Mouse (Mus musculus) frontal cortex, postnatal 10 days (tissue): ENCODE data around the gene Slc13a1.
"Not testable (repeated sequence)": the region's sequence is repeated elsewhere in the genome, so short reads cannot be mapped to it uniquely, and the experiment has no call there.

Experiments
- DNase-seq, 2 experiments: peaks; one replicate each; pipeline ENCODE4 v3.0.0; 2022; ENCODE audit warnings: low spot score in 2 of 2, mixed read lengths in 1 of 2

Gene Slc13a1

DNA sequence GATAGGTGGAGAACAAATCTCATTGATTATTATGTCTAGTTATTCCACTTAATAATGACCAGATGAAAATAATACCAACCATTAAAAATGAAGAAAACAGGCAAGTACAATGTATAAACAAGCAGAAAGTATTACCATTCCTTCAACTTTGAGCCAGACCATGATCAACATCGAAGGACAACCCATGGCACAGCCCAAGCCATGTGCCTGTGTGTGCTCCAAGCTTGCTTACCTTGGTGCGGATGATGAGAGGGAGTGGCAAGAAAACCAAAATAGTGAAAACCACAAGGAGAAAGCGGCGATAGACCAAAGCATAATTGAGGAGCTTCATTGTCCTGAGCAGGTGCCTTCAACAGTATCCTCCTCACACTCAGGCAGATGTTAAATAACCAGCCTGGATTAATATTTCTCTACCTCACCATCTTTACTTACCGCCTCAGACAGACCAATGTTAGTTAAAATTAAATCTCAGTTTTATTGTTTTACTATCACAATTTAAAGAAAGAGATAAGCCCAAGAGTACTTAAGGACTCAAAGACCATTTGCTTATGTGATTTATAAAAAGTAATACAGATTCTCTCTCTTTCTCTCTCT lies at the start of gene Slc13a1:
Gene Slc13a1 (minus strand): TSS at position 359 of the 594 bp plus-strand sequence.
- DNase-seq: no peak

DNA sequence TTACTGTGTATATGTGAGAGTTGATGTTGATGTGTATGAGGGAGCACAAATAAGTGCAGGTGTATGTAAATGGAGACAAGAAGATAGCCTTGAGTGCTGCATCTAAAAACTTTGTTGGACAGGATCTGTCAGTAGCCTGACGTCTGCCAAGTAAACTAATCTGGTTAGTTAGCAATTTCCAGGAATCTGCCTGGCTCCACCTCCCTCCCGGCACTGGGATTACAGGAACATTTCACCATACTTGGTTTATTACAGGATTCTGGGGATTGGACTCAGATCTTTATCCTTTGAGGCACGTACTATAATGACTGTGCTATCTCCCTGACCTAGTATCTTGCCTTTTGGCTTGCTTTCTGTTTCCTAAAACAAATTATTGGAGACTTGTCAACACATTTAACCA lies 40.0 kb upstream of the Slc13a1 start:
- DNase-seq: no peak

DNA sequence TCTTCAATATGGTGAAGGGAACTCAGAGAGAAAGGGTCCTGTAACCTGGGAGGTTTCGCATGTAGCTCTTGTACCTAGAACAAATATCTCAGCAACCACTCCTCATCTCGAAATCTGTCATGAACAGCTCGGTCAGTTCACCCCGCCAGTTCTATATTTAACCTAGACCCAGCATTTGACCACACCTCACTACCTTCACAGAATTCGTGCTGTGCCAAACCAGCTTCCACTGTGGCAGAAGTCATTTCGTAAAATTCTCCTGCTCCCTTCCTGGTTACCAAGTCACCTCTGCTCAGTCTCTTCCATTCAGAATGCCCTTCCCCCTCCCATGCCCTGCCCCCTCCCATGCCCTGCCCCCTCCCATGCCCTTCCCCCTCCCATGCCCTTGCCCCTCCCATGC lies 34.3 kb upstream of the Slc13a1 start:
- no peak for DNase-seq

DNA sequence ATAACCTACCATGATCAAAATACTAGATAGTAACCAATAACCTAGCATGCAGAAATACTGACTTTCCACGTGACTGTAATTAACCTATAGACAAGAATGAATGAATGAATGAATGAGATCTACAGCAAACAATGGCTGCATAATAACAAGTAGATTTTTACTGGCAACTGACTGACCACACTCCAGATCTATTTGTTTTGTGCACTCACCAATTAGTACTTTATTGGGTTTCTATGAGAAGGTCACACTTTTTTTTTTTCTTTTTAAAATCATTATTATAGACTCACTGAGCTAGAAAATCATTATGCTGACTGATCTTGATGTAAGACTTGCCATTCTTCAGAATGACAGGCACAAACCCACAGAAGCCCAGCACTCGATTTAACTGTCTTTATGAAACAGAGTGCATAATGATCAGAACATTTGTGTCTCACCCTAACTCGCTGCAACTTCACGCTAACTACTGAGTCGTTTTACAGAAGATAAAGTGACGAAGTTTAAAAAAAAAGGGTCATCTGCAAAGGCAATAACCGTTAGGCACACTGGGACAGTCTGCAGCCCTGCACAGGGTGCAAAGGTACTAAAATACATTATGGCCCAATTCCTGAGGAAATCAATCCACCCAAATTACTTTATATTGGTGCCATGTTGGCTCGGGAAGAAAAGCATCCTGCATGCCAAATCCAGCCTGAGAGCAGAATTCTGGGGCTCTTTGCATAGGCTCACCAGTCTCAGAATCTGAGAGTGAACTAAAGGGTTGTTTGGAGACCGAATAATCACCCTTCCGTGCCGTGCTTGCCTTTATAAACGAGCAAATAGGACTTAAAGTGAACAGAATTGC lies 33.0 kb upstream of the Slc13a1 start:
- no peak for DNase-seq

DNA sequence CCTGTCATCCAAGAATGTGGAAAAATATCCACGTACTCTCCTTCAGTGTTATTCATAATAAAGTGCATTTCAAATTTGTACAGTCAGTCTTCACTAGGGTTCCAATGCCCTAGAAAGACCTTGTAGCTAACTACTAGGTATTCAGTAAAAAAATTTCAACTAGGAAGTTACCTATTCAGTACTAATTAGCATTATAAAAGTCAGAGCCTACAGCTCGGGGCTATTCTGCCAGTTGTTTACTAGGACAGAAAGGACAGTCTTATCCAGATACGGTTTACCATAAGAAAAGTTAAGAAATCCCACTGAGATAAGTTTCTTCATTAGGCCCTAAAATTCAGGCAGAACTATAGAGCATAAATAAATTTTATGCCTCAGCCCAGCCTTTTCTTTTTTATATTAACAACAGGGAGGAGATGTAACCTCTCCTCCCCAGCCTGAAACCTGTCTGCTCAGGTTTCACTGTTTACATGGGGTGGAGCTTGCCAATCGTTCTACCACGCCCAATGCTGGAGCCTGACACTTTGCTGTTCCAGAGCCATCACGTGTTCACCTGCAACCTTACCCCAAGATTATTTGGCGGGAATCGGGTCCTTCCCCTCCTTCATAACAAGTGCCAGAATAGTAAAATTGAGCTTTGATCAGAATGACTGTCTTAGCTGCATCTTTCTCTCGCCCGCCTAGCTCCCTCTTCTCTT lies 29.8 kb upstream of the Slc13a1 start:
- not testable (repeated sequence) for DNase-seq

DNA sequence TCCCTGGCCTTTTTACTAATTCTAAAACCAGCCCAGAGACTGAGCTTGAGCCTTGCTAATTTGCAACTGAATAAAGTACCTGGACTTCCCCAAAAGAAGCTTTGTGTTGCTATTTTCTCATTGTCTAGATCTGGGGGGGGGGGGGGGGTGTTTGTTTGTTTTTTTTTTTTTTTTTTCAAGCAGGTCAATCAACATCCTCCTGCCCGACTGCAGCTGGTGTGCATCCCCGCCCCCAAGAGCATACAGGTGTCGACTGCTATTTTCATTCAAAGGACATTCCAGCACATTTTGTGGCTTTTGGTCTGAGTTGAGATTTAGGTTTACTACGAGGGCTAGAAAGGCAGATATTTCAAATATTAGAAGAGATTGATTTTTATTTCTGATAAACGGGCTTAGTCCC lies 28.5 kb upstream of the Slc13a1 start:
- not testable (repeated sequence) for DNase-seq

DNA sequence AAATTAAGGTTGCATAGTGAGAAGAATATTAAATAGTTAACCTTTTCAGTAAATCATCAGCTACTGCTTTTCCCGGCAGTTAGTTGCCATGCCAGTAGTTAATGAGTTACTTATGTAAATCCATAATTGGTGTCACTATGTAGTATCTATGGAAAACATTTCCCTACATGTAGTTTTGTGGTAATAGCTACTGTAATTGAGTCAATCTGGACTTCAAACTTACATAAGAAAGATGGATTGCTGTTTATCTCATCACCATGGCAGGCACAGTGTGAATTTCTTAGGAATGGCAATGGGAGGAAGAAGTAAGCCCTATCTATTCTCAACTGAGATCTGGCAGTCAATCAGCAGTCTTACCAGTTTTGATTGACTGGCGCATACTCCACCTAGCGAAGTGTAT lies 15.5 kb upstream of the Slc13a1 start:
- no peak for DNase-seq

DNA sequence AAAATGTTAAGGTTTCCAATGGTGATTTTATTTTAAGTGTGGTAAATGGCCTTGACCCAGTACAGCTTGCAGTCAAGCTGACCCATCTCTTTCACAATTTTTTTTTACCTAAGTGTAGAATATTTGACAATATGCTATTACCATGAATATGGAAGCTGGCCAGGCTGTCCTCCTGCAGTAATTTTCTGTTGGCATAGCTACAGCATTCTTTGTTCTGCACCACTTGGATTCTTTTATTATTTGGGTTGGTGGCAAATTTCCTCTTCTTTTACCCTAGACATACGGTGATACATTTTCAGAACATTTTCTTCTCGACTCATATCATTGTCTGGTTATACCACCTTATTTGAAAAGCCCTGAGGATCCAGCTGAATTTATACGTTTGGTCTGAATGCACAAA lies 7.5 kb upstream of the Slc13a1 start:
- no peak for DNase-seq

DNA sequence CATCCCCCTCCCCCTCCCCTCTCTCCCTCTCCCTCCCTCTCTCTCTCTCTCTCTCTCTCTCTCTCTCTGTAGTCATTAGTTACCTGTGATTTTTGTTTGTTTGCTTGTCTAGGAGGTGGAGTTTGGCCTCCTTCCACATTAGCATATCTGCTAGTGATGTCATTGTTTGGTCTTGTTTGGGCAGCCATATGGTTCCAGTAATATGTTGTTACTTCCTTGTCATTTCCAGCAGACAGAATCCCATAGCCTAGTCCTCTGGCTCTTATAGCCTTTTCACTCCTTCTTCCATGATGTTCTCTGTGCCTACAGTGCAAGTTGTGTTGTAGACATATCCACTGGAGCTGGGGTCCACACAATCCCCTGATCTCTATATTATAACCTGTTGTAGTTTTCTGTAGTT lies 6.1 kb upstream of the Slc13a1 start:
- no peak for DNase-seq

DNA sequence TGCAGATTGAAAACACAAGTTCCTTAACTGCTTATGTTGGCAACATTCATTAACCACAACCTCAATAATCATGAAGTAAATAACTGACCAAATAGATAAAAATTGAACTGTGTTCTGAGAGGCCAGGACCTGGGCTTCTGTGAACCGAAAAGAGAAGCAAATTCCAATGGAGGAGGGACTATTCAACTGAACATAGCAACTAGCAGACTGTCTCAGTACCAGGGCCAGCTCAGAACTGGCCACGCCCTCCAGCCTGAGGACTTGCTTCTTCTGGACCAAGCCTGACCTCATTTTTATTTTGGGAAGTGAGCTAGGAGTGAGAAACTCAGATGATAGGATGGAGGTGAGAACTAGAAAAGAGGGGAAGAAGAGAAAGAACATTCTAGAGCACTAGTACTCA lies 4.8 kb upstream of the Slc13a1 start:
- no peak for DNase-seq

DNA sequence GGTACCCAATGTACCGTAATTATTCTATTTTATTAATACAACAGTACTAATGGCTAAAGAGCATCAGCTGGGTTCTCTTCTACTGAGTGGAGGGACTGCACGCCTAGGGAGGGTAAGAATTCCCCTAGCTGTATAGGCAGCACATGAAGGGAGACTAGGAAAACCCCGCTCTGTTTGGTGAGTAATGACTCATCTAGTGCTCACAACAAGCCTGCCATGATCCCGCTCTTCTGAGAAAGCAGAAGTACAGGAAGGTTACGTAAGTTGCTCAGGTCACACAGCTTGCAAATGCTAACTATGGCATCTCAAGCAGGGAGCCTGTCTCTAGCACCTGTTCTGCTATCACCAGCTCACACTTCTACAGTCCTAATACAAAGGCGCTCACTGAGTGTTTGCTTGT lies 1.1 kb downstream of the Slc13a1 start:
- DNase-seq: no peak

DNA sequence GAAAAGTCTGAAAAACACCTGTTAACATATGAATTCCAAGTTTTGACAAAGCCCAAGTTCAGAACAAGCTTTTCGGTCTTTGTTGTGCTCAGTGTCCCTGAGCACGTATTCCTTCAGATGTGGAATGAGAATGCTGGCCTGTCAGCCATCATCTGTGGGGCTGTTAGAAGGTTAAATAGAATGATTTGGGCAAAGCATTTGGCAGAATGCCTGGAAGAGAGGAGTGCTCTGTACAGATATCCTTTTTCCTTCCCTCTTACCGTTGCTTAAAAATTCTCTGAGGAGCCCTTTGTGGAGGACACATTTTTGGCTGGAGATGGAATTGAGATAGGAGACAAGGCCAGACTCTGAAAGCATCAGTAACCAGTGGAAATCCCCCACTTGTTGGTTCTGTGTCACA lies 2.6 kb downstream of the Slc13a1 start:
- no peak for DNase-seq

DNA sequence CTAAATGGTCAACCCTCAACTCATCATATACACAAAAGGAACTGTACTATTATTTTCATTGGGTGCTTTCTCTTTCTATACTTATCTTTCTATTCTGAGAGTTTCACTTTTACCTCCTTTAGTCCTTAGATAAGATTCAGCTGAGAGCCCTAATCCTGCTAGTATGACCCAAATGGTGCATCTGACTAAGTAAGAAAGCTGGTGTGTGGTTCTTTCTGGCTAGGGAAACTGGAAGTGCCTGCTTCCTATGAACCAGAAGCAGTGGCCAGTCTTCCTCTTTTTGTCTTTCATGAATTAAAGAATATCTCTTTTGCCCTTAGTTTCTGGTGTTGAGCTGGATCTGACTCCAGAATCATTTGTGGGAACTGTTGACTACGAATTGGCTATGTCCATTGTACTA lies 8.1 kb downstream of the Slc13a1 start:
- DNase-seq: no peak

DNA sequence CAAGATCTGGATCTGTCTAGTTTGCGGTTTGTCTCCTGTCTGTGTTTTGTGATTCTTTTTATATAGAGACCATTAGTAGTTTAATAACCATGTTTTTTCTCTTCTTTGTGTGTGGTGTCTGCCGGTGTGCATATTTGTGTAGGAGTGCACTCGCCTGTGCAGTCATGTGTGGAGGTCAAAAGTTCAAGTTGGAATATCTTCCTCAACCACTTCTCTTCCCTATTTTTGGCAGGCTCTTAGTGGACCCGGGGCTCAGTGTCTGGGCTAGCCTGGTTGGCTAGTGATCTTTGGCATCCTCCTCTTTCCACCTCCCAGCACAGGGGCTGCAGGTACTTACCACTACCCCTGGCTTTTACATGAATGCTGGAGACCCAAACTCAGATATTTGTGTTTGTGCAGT lies 13.0 kb downstream of the Slc13a1 start:
- no peak for DNase-seq

DNA sequence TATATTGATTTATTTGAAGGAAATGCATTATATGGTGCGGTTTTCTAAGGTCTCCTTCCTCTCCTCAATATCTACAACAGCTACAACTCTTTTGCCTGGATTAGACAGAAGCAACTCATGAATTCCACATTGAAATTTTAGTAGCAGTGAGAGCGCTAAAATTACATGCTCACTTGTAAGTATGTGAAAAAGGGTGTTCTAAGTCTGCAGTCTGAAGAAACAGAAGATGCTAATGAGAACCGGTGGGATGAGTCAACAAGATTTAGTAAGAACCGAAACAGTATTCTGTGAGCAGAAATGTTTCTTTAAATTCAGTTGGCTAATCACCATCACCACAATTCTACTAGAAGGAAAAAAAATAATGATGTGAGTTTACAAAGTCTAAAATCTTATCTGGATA lies 34.9 kb downstream of the Slc13a1 start:
- no peak for DNase-seq

DNA sequence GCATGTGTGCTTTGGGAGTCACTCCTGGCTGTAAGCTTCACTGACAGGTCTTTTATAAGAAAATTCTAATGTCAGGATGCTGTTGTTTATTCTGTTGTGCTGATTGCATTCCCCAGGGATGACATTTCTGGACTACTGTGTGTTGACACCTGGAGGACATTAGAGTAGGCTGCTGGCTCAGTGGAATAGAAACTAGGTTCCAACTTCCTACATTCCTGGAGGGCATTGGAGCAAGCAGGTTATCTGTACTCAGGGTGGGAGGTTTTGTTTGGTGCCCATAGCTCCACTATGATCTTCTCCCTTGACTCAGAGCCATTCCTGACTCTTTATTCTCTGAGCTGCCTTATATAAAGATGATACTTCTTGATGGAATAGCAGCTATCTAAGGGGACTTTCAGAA lies 45.3 kb downstream of the Slc13a1 start:
- no peak for DNase-seq

DNA sequence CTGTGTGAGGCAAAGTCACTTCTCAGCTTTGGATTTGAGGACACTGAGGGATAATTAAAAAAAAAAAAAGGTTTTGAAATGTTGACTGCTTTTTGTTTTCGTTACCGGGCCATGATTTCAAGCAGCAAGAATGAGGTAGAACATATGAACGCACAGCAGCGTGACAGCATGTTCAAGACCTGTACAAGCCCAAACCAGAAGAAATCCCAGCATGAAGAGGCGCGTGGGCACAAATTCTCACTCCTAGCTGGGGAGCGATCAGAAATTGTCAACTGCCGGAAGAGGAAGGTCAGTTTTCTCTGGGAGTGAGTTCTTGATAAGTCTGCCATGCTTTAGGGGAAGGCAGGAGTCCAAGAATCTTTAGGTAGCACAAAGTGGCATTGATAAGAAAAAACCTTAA lies 56.3 kb downstream of the Slc13a1 start:
- DNase-seq: no peak

DNA sequence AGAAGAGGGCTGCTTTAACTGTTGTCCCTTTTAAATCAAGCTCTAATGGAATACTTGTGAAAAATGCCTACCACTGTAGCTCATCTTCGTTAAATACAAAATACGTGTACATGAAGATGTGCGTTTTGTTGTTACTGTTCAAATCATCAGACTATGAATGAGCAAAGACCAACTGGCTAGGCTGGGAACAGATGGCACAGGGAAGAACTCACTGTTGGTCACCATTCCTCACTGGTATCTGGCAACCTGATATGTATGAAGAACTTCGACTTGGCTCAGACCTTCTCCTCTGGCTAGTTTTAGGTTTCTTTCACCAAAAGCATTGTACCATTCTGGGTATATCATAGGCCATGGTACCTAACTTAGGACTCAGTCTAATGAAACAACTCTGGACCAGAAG lies 59.4 kb downstream of the Slc13a1 start:
- no peak for DNase-seq

DNA sequence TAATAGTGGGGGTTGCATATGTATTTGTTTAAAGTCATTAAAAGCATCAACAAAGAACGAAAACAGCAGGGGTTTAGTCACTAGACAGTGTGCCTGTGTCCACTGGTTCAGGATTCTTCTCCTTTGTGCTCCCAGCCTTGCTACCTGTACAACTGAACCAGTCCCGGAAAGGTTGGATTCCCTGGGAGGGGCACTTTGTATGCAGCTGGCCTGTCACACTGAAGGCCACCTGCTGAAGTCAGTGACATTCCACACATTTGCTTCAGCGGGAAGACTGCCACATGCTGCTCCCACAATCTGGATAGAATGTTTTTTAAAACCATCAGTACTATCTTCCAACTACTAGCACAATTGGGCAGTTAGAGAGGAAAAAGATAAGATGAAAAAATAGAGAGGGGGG lies 61.7 kb downstream of the Slc13a1 start:
- DNase-seq: no peak

DNA sequence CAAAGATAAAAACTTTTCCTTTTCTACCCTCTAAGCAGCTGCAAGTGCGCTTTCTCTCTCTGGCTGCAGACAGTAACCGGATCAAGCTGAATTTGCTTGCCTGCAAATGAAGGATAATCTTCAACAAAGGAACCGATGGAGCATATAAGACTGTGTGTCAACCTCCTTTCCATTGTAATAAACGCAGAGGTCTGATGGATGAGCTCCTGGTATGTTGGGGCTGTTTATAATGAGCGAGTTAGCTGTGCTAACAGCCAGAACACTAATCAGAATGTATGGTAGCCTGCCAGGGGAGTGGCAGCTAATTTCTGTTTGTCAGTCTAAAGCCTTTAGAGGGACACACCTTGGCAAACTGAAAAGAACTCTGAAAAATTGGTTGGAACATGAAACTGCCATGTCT lies 62.2 kb downstream of the Slc13a1 start:
- no peak for DNase-seq

DNA sequence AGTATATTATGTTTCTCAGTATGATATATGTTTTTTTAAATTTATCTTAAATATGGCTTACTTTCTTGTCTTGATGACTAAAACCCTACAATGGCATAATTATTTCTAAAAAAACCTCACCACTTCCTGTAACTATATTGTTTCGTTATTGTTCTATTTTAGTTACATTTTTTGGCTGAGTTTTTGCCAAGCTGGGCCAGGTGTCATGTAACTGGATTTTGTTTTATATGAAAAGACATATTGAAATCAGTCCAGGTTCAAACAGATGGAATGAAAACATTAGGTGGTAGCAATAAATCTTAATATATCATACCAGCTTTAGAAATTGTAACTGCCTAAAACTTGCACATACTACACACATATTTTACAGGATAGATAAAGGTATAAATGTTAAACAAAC lies 66.6 kb downstream of the Slc13a1 start:
- no peak for DNase-seq

DNA sequence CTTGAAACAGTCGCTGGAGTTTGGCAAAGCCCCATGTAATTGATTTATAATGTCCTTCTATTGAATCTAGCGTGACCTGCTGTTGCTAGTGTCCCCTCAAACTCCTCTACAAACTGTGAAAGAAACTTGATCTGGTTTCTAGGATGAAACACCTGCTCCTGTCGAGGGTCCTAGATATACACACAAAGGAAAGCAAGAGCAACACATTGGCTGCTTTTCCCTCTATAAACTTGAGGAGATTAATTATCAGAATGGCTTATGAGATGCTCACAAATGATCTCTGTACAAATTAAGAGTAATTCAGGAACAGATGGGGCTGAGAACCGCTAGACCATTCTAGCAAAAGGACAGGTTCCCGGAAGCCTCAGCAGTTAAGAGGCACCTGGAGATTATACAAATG lies 67.2 kb downstream of the Slc13a1 start:
- DNase-seq: no peak

DNA sequence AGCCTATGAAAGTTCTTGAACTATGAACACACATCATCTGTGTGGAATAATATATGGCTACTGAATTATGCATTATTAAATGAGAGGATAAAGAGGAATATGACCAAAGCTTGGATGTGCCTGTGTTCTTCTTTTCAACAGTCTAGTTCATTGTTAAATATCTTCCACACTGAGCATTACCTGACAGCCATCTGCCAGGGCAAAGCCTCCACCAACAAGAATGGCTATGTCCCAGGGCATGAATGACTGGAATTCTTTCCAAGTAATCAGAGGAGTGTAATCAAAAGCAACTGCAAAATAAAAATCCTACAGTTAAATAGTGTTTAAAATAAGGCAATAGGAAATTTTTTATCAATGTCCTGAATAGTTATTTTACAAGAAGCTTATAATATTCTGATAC lies 70.5 kb downstream of the Slc13a1 start:
- DNase-seq: no peak
